Mouse (Mus musculus) retina, embryonic 14.5 days (tissue): ENCODE measurements around the gene Gm44596.

Source experiments
- DNase-seq: peaks from one replicate; pipeline ENCODE4 v3.0.0-alpha.2; 2015; ENCODE audit warnings: low spot score

Gene Gm44596

GRCm38 (mm10) chr6:128375192-128375591 lies at the start of gene Gm44596, which contains the start of gene Tex52:
Gm44596 (plus strand) TSS chr6:128375503.
Tex52 (plus strand) TSS chr6:128375456.
- peak; percentile 67 for DNase-seq

- peak; percentile 87 for DNase-seq
These were observed 40.7 kb upstream of the Gm44596 start for GRCm38 (mm10) chr6:128334397-128335124.

GRCm38 (mm10) chr6:128337467-128337866 lies 37.8 kb upstream of the Gm44596 start:
- no peak for DNase-seq

GRCm38 (mm10) chr6:128338876-128339275 lies 36.4 kb upstream of the Gm44596 start:
- DNase-seq = no peak

GRCm38 (mm10) chr6:128341956-128342723 lies 33.2 kb upstream of the Gm44596 start:
- no peak for DNase-seq

- DNase-seq = no peak
These were observed 29.7 kb upstream of the Gm44596 start for GRCm38 (mm10) chr6:128345623-128346022.

- no peak for DNase-seq
These were observed 28.5 kb upstream of the Gm44596 start for GRCm38 (mm10) chr6:128346782-128347181.

- DNase-seq = peak; percentile 75
These were observed 25.6 kb upstream of the Gm44596 start for GRCm38 (mm10) chr6:128349711-128350110.

- no peak for DNase-seq
These were observed 21.2 kb upstream of the Gm44596 start for GRCm38 (mm10) chr6:128354140-128354539.

- DNase-seq = no peak
These were observed 20.1 kb upstream of the Gm44596 start for GRCm38 (mm10) chr6:128355201-128355681.

GRCm38 (mm10) chr6:128355726-128356416 lies 19.4 kb upstream of the Gm44596 start, which contains the start of gene Tulp3:
Tulp3 (minus strand) TSS chr6:128355851.
- peak; percentile 97 for DNase-seq

- DNase-seq = peak; percentile 87
These were observed 16.3 kb upstream of the Gm44596 start for GRCm38 (mm10) chr6:128358999-128359398.

GRCm38 (mm10) chr6:128361901-128362300 lies 13.4 kb upstream of the Gm44596 start:
- DNase-seq = peak; percentile 16

- DNase-seq = peak; percentile 88
These were observed 12.8 kb upstream of the Gm44596 start, which contains the start of the genes Rhno1 and Foxm1 for GRCm38 (mm10) chr6:128362381-128363006. Rhno1 (minus strand) TSS chr6:128362911. Foxm1 (plus strand) TSS chr6:128362967.

GRCm38 (mm10) chr6:128363007-128363825 lies 12.1 kb upstream of the Gm44596 start:
- peak; percentile 53 for DNase-seq

- no peak for DNase-seq
These were observed 10.6 kb upstream of the Gm44596 start for GRCm38 (mm10) chr6:128364721-128365120.

GRCm38 (mm10) chr6:128366466-128366865 lies 8.8 kb upstream of the Gm44596 start:
- DNase-seq = no peak

- no peak for DNase-seq
These were observed 5.3 kb upstream of the Gm44596 start for GRCm38 (mm10) chr6:128370040-128370439.

GRCm38 (mm10) chr6:128376371-128377085 lies 1.2 kb downstream of the Gm44596 start:
- no peak for DNase-seq

GRCm38 (mm10) chr6:128379636-128380035 lies 4.3 kb downstream of the Gm44596 start:
- no peak for DNase-seq
